Mouse (Mus musculus): ENCODE measurements around the gene Cdc42ep3.
A peak's percentile ranks its signal among the peaks of the same experiment; 100 is the strongest.

Gene Cdc42ep3

GRCm38 (mm10) chr17:79290697-79291096 is 64.2 kb downstream of the Cdc42ep3 start:
- no peak for DNase-seq (ENCODE audit: low spot score)

- peak; percentile 29 for DNase-seq (ENCODE audit: low spot score)
Observed at GRCm38 (mm10) chr17:79287302-79287701, 67.6 kb downstream of the Cdc42ep3 start.

DNA sequence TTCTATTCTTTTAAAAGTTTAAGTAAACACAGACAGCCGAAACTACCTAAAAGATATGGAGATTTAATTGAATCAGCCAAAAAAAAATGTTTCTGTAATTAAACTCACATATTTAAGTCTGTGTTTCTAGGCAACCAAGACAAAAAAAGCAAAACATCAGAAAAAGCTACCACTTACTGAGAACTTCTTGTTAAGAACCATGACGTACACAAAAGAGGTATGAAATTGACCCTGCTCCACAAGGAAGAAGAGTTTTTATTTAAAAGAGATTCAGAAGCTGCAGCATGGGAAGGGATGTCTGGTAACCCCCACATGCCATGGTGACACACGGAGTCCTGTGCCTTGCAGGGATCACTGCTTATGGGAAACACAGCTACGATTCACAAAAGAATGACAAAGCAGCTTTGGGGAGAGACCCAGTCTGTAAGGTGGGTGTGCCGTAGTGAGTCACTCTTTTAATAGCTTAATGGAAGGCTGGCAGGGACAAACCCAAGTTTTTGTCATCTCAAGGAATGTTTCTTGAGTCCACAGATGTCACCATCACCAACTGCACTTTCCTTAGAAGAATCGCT is 69.8 kb downstream of the Cdc42ep3 start:
- DNase-seq (ENCODE audit: low spot score): no peak
